Mouse (Mus musculus) MEL (cell line): Measurements from ENCODE around the gene Ptpre. TPM values are rescaled to one million over a fixed set of nuclear protein-coding genes. Genes with fewer than 3 reads are reported as not detected.

Source experiments
- DNase-seq: peaks from one replicate; pipeline ENCODE4 v3.0.0; 2011; ENCODE audit warnings: low read depth, low spot score
- H3K27ac ChIP-seq: 2 replicates; pipeline ENCODE4 v1.5.1; 2012; ENCODE audit warnings: low read depth, mild to moderate bottlenecking, control low read depth, low read length, moderate library complexity; ENCODE audit not compliant: control insufficient read depth
- H3K27me3 ChIP-seq, 2 experiments: fragments of 150-350 bp in 1 of 2; sonication (generic) in 1 of 2; 2 replicates each; pipeline ENCODE4 v1.6.1; 2012; ENCODE audit warnings: low read length in 2 of 2, mild to moderate bottlenecking in 2 of 2, improper control_type of control experiment in 1 of 2, moderate library complexity in 1 of 2; ENCODE audit not compliant: insufficient read depth in 2 of 2, control insufficient read depth in 1 of 2
- H3K36me3 ChIP-seq, 2 experiments: 2 replicates each; pipeline ENCODE4 v1.6.1; 2012 to 2014; ENCODE audit warnings: low read length in 2 of 2, improper control_type of control experiment in 1 of 2, inconsistent platforms in 1 of 2, mild to moderate bottlenecking in 1 of 2; ENCODE audit not compliant: insufficient read depth in 2 of 2, control insufficient read depth in 1 of 2
- H3K4me1 ChIP-seq, 2 experiments: fragments of 150-350 bp in 1 of 2; sonication (generic) in 1 of 2; 2 replicates each; pipeline ENCODE4 v1.6.1; 2012; ENCODE audit warnings: low read length in 2 of 2, improper control_type of control experiment in 1 of 2, mild to moderate bottlenecking in 1 of 2; ENCODE audit not compliant: insufficient read depth in 2 of 2, control insufficient read depth in 1 of 2
- H3K4me3 ChIP-seq, 2 experiments: fragments of 150-350 bp in 1 of 2; sonication (generic) in 1 of 2; 2 replicates each; pipeline ENCODE4 v1.5.1; 2012; ENCODE audit warnings: low read depth in 2 of 2, low read length in 2 of 2, mild to moderate bottlenecking in 2 of 2, moderate library complexity in 2 of 2, control low read depth in 1 of 2, improper control_type of control experiment in 1 of 2; ENCODE audit not compliant: control insufficient read depth in 1 of 2, insufficient read depth in 1 of 2
- H3K79me2 ChIP-seq: 2 replicates; pipeline ENCODE4 v1.6.1; 2012; ENCODE audit warnings: mild to moderate bottlenecking, low read length, moderate library complexity; ENCODE audit not compliant: control insufficient read depth, poor library complexity, insufficient read depth
- H3K9ac ChIP-seq: 2 replicates; pipeline ENCODE4 v1.6.1; 2012; ENCODE audit warnings: low read depth, mild to moderate bottlenecking, control low read depth, low read length, moderate library complexity; ENCODE audit not compliant: control insufficient read depth, poor library complexity, severe bottlenecking
- H3K9me3 ChIP-seq: fragments of 150-350 bp; sonication (generic); replicated peaks from 2 replicates; pipeline ENCODE4 v1.6.1; 2012; ENCODE audit warnings: mild to moderate bottlenecking, low read length, improper control_type of control experiment, moderate library complexity; ENCODE audit not compliant: insufficient read depth
- CHD1 ChIP-seq: IDR thresholded peaks from 2 replicates; pipeline ENCODE4 v1.6.1; 2012; ENCODE audit warnings: low read depth, mild to moderate bottlenecking, inconsistent platforms, low read length, improper control_type of control experiment
- CHD2 ChIP-seq: IDR thresholded peaks from 2 replicates; pipeline ENCODE4 v1.6.1; 2011; ENCODE audit warnings: low read length, improper control_type of control experiment
- E2F4 ChIP-seq: IDR thresholded peaks from 2 replicates; pipeline ENCODE4 v1.6.1; 2011; ENCODE audit warnings: low read depth, low read length, improper control_type of control experiment, borderline replicate concordance
- ELF1 ChIP-seq: IDR thresholded peaks from 2 replicates; pipeline ENCODE4 v1.6.1; 2014; ENCODE audit warnings: low read depth, mild to moderate bottlenecking, inconsistent platforms, low read length, improper control_type of control experiment, moderate library complexity
- EP300 ChIP-seq, 2 experiments: IDR thresholded peaks; 2 replicates each; pipeline ENCODE4 v1.6.1; 2011; ENCODE audit warnings: improper control_type of control experiment in 2 of 2, low read length in 2 of 2, low read depth in 1 of 2, mild to moderate bottlenecking in 1 of 2
- HCFC1 ChIP-seq: IDR thresholded peaks from 2 replicates; pipeline ENCODE4 v1.6.1; 2012; ENCODE audit warnings: low read depth, mild to moderate bottlenecking, inconsistent platforms, low read length, improper control_type of control experiment, moderate library complexity
- KAT2A ChIP-seq: conservative IDR thresholded peaks from 2 replicates; pipeline ENCODE4 v1.6.1; 2012; ENCODE audit warnings: low read depth, low read length, improper control_type of control experiment, inconsistent platforms
- MAFK ChIP-seq: IDR thresholded peaks from 2 replicates; pipeline ENCODE4 v1.6.1; 2011; ENCODE audit warnings: low read depth, mild to moderate bottlenecking, low read length, improper control_type of control experiment, borderline replicate concordance
- MAX ChIP-seq: IDR thresholded peaks from 2 replicates; pipeline ENCODE4 v1.6.1; 2011; ENCODE audit warnings: low read length, improper control_type of control experiment
- MAZ ChIP-seq: IDR thresholded peaks from 2 replicates; pipeline ENCODE4 v1.6.1; 2012; ENCODE audit warnings: low read depth, mild to moderate bottlenecking, inconsistent platforms, low read length, improper control_type of control experiment
- MXI1 ChIP-seq: IDR thresholded peaks from 2 replicates; pipeline ENCODE4 v1.6.1; 2011; ENCODE audit warnings: mild to moderate bottlenecking, low read depth, low read length, improper control_type of control experiment
- MYC ChIP-seq: IDR thresholded peaks from 2 replicates; pipeline ENCODE4 v1.6.1; 2011; ENCODE audit warnings: low read depth, mild to moderate bottlenecking, low read length, improper control_type of control experiment, moderate library complexity
- NRF1 ChIP-seq: IDR thresholded peaks from 2 replicates; pipeline ENCODE4 v1.6.1; 2014; ENCODE audit warnings: low read depth, mild to moderate bottlenecking, inconsistent platforms, low read length, improper control_type of control experiment, moderate library complexity; ENCODE audit not compliant: poor library complexity, insufficient read depth, severe bottlenecking
- POLR2A ChIP-seq, 2 experiments: IDR thresholded peaks; 2 replicates each; pipeline ENCODE4 v1.6.1; 2011 to 2012; ENCODE audit warnings: low read length in 2 of 2, mild to moderate bottlenecking in 2 of 2, control low read depth in 1 of 2, improper control_type of control experiment in 1 of 2, low read depth in 1 of 2, moderate library complexity in 1 of 2; ENCODE audit not compliant: control insufficient read depth in 1 of 2, insufficient read depth in 1 of 2, poor library complexity in 1 of 2
- POLR2AphosphoS2 ChIP-seq: IDR thresholded peaks from 2 replicates; pipeline ENCODE4 v1.6.1; 2011; ENCODE audit warnings: low read length, improper control_type of control experiment
- POLR2AphosphoS5 ChIP-seq: IDR thresholded peaks from 2 replicates; pipeline ENCODE4 v1.6.1; 2012; ENCODE audit warnings: low read depth, borderline replicate concordance, mild to moderate bottlenecking, inconsistent platforms, low read length, moderate library complexity, mixed read lengths
- RCOR1 ChIP-seq: IDR thresholded peaks from 2 replicates; pipeline ENCODE4 v1.6.1; 2012; ENCODE audit warnings: low read depth, mild to moderate bottlenecking, inconsistent platforms, low read length, improper control_type of control experiment
- TAL1 ChIP-seq: IDR thresholded peaks from 2 replicates; pipeline ENCODE4 v1.6.1; 2012; ENCODE audit warnings: mild to moderate bottlenecking, inconsistent platforms, low read length, moderate library complexity, mixed read lengths
- TBP ChIP-seq: IDR thresholded peaks from 2 replicates; pipeline ENCODE4 v1.8.0; 2011; ENCODE audit warnings: low read depth, low read length, improper control_type of control experiment
- TCF12 ChIP-seq: IDR thresholded peaks from 2 replicates; pipeline ENCODE4 v1.6.1; 2014; ENCODE audit warnings: low read depth, mild to moderate bottlenecking, inconsistent platforms, low read length, improper control_type of control experiment, moderate library complexity
- USF1 ChIP-seq: IDR thresholded peaks from 2 replicates; pipeline ENCODE4 v1.6.1; 2014; ENCODE audit warnings: low read depth, mild to moderate bottlenecking, inconsistent platforms, low read length, improper control_type of control experiment, moderate library complexity
- ZC3H11A ChIP-seq: IDR thresholded peaks from 2 replicates; pipeline ENCODE4 v1.6.1; 2012; ENCODE audit warnings: low read depth, mild to moderate bottlenecking, inconsistent platforms, low read length, improper control_type of control experiment
- polyA plus RNA-seq, 2 experiments: library from polyadenylated mRNA; stranded (reverse) in 1 of 2; unstranded in 1 of 2; fragments of >175 nt in 1 of 2; fragments of >200 nt in 1 of 2; gene quantifications; 2 replicates each; pipeline versions ENCODE4 v1.2.1 to v1.2.4; 2012; ENCODE audit warnings: low replicate concordance in 2 of 2, low read depth in 1 of 2; ENCODE audit not compliant: insufficient read length in 2 of 2, insufficient read depth in 1 of 2, missing spikeins in 1 of 2
- total RNA-seq: library from RNA; depleted of rRNA; stranded (reverse); fragments of 300-350 nt; gene quantifications from 2 replicates; pipeline ENCODE4 v1.2.3, GENCODE M21; 2012

Gene Ptpre
- total and polyA plus RNA-seq, 3 experiments: 4.9 to 12.9 TPM; not detected in 1

GRCm38 (mm10) chr7:135609655-135610054 is 72.4 kb downstream of the Ptpre start:
- no peak overlapping the region for H3K9ac ChIP-seq
- TF ChIP-seq KAT2A (no peak), ZC3H11A (no peak), HCFC1 (no peak), CHD1 (no peak), EP300 (IDR thresholded peaks at IDR 0.05; ENCODE audit: low read depth in 1 of 2, low read length in 2 of 2) (no peak), NRF1 (no peak), MAX (no peak), TCF12 (no peak), MYC (no peak), MAFK (no peak), E2F4 (no peak), POLR2AphosphoS2 (no peak), ELF1 (no peak)
- H3K27ac ChIP-seq: peak overlapping the region; percentile 38; the same call in 1 of the 2 replicates
- H3K9me3 ChIP-seq: no peaks in the 10 kb centered on the region
- peaks cover 4 to 39% of the 10 kb centered on the region in 2 experiments; a peak in 3 of 4 replicates for H3K4me1 ChIP-seq
- peaks cover 0 to 36% of the 10 kb centered on the region in 2 experiments; a peak in 2 of 4 replicates for H3K36me3 ChIP-seq
- H3K27me3 ChIP-seq: no peaks in the 10 kb centered on the region
- H3K4me3 ChIP-seq: no peak overlapping the region
- H3K79me2 ChIP-seq: no peaks in the 10 kb centered on the region
- no peak for DNase-seq

GRCm38 (mm10) chr7:135612276-135612675 is 75.0 kb downstream of the Ptpre start:
- Histone ChIP-seq H3K4me3 (no peak overlapping the region), H3K4me1 (peaks cover 4 to 28% of the 10 kb centered on the region in 2 experiments; a peak in 3 of 4 replicates), H3K9ac (no peak overlapping the region), H3K79me2 (no peaks in the 10 kb centered on the region), H3K36me3 (peaks cover 0 to 25% of the 10 kb centered on the region in 2 experiments; a peak in 2 of 4 replicates), H3K9me3 (no peaks in the 10 kb centered on the region), H3K27me3 (no peaks in the 10 kb centered on the region), H3K27ac (no peak overlapping the region)
- no peak for DNase-seq
- TF ChIP-seq TAL1: no peak
- no peak for TF ChIP-seq ELF1
- TF ChIP-seq POLR2AphosphoS5: no peak
- TF ChIP-seq KAT2A: no peak
- no peak for TF ChIP-seq TBP
- no peak for TF ChIP-seq RCOR1
- no peak for TF ChIP-seq NRF1
- TF ChIP-seq CHD2: no peak
- no peak for TF ChIP-seq MAZ
- TF ChIP-seq POLR2A (IDR thresholded peaks at IDR 0.05; ENCODE audit: control insufficient read depth in 1 of 2, insufficient read depth in 1 of 2, low read depth in 1 of 2, low read length in 2 of 2, poor library complexity in 1 of 2): no peak
- no peak for TF ChIP-seq MAFK
- no peak for TF ChIP-seq MXI1
- no peak for TF ChIP-seq USF1
